Mouse (Mus musculus): Measurements from ENCODE around the gene Vash2. TPM values are rescaled to one million over a fixed set of nuclear protein-coding genes. Genes with fewer than 3 reads are reported as not detected.

Gene Vash2
- polyA plus RNA-seq, 1 experiment = not detected

- peaks cover 6% of the 10 kb centered on the region for H3K4me1 ChIP-seq (ENCODE audit: control insufficient read depth, insufficient read depth, low read length)
- no peak overlapping the region for H3K4me3 ChIP-seq (ENCODE audit: insufficient read depth, low read depth, low read length)
- no peak for TF ChIP-seq POLR2A (IDR thresholded peaks at IDR 0.05; ENCODE audit: insufficient read depth, low read depth, low read length)
- TF ChIP-seq CTCF (IDR thresholded peaks at IDR 0.05; ENCODE audit: insufficient read depth, low read depth, low read length) = no peak
- no peak overlapping the region for H3K27ac ChIP-seq (ENCODE audit: insufficient read depth, low read depth, low read length)
- WGBS = 74% methylated on average over 8 of the region's 8 CpGs
Measured at GRCm38 (mm10) chr1:190919725-190920469, 59.2 kb downstream of the Vash2 start.

- H3K4me1 ChIP-seq (ENCODE audit: control insufficient read depth, insufficient read depth, low read length) = peaks cover 6% of the 10 kb centered on the region
- TF ChIP-seq CTCF (IDR thresholded peaks at IDR 0.05; ENCODE audit: insufficient read depth, low read depth, low read length) (no peak), POLR2A (IDR thresholded peaks at IDR 0.05; ENCODE audit: insufficient read depth, low read depth, low read length) (no peak)
- H3K27ac ChIP-seq (ENCODE audit: insufficient read depth, low read depth, low read length) = peak overlapping the region; percentile 85
- no peak overlapping the region for H3K4me3 ChIP-seq (ENCODE audit: insufficient read depth, low read depth, low read length)
- WGBS = 25% methylated on average over 7 of the region's 7 CpGs
Measured at GRCm38 (mm10) chr1:190918938-190919337, 60.2 kb downstream of the Vash2 start.

- Histone ChIP-seq H3K4me3 (ENCODE audit: insufficient read depth, low read depth, low read length) (no peak overlapping the region), H3K27ac (ENCODE audit: insufficient read depth, low read depth, low read length) (no peak overlapping the region), H3K4me1 (ENCODE audit: control insufficient read depth, insufficient read depth, low read length) (peaks cover 3% of the 10 kb centered on the region; the same call in 1 of the 2 replicates)
- WGBS = 54% methylated on average over 1 of the region's 1 CpGs
- TF ChIP-seq POLR2A (IDR thresholded peaks at IDR 0.05; ENCODE audit: insufficient read depth, low read depth, low read length) (no peak), CTCF (IDR thresholded peaks at IDR 0.05; ENCODE audit: insufficient read depth, low read depth, low read length) (no peak)
Measured at GRCm38 (mm10) chr1:190912623-190913022, 66.5 kb downstream of the Vash2 start.

DNA sequence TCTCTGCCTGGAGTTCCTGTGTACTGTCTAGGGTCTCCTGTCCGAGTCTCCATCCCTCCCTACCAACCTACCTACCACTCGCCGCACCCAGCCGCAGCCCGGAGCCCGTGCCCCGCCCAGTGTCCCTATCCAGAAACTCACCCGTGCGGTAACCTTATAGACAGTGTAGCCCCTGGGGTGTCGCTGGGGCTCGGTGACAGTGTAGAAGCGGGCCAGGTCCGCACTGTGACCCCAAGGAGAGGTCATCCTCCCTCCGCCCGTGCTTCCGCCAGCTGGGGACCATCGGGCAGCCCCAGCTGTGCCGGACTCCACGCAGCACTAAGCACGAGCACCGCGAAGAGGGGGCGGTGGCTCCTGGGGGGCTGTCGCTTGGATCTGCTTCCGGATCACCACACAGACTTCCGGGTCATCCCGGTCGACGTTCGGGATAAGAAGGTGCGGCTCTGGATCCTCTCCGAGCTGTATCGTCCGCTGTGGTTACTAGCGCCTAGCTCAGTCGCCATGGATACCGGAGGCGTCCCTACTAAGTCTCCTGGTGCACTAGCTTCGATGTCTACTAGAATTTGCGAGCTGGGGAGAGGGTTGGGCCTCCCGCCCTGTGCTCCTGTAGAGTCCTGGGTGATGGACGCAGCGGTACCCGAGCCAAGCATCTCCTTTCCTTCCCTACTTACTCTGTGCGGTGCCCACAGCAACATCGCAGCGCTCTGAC, 67.5 kb downstream of the Vash2 start, which contains the start of gene Rps6kc1:
Gene Rps6kc1 (minus strand): TSS at position 356 of the 709 bp plus-strand sequence.
- Histone ChIP-seq H3K27ac (ENCODE audit: insufficient read depth, low read depth, low read length) (peak within 1 kb of the TSS; percentile 36), H3K4me1 (ENCODE audit: control insufficient read depth, insufficient read depth, low read length) (peaks cover 3% of the 10 kb centered on the region; the same call in 1 of the 2 replicates), H3K4me3 (ENCODE audit: insufficient read depth, low read depth, low read length) (peak within 1 kb of the TSS; percentile 65)
- under 1% methylated on average over 47 of the region's 47 CpGs for WGBS
- peak; percentile 59 for TF ChIP-seq POLR2A (IDR thresholded peaks at IDR 0.05; ENCODE audit: insufficient read depth, low read depth, low read length)
- no peak for TF ChIP-seq CTCF (IDR thresholded peaks at IDR 0.05; ENCODE audit: insufficient read depth, low read depth, low read length)

DNA sequence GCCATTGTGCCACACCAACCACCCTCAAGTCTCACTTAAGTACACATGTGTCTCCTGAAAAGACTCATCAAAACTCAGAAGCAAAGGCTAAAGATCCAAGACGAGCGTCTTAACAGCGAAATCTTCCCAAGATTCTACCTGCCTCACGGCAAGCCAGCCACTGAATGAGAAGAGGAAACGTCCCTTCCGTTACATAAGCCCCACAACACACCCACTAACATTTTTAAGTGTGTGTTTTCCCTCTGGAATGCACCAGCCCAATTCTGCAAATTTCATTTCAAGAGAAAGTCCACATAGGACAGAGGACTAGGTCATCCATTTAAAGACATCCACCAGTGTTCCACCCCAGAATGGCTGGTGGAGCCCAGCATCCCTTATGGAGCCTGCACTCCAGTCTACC, 68.3 kb downstream of the Vash2 start:
- H3K4me1 ChIP-seq (ENCODE audit: control insufficient read depth, insufficient read depth, low read length) = peaks cover 5% of the 10 kb centered on the region; the same call in 1 of the 2 replicates
- H3K27ac ChIP-seq (ENCODE audit: insufficient read depth, low read depth, low read length) = no peak overlapping the region
- H3K4me3 ChIP-seq (ENCODE audit: insufficient read depth, low read depth, low read length) = peak overlapping the region; percentile 65
- TF ChIP-seq CTCF (IDR thresholded peaks at IDR 0.05; ENCODE audit: insufficient read depth, low read depth, low read length) = no peak
- TF ChIP-seq POLR2A (IDR thresholded peaks at IDR 0.05; ENCODE audit: insufficient read depth, low read depth, low read length) = no peak
- 50% methylated on average over 6 of the region's 6 CpGs for WGBS

- no peak overlapping the region for H3K27ac ChIP-seq (ENCODE audit: insufficient read depth, low read depth, low read length)
- H3K4me1 ChIP-seq (ENCODE audit: control insufficient read depth, insufficient read depth, low read length) = peaks cover 8% of the 10 kb centered on the region
- WGBS = 75% methylated on average over 16 of the region's 16 CpGs
- H3K4me3 ChIP-seq (ENCODE audit: insufficient read depth, low read depth, low read length) = no peak overlapping the region
- no peak for TF ChIP-seq POLR2A (IDR thresholded peaks at IDR 0.05; ENCODE audit: insufficient read depth, low read depth, low read length)
- no peak for TF ChIP-seq CTCF (IDR thresholded peaks at IDR 0.05; ENCODE audit: insufficient read depth, low read depth, low read length)
Measured at GRCm38 (mm10) chr1:190904714-190905113, 74.4 kb downstream of the Vash2 start.

- TF ChIP-seq POLR2A (IDR thresholded peaks at IDR 0.05; ENCODE audit: insufficient read depth, low read depth, low read length) = no peak
- 96% methylated on average over 3 of the region's 3 CpGs for WGBS
Measured at GRCm38 (mm10) chr1:190904136-190904535, 75.0 kb downstream of the Vash2 start.

DNA sequence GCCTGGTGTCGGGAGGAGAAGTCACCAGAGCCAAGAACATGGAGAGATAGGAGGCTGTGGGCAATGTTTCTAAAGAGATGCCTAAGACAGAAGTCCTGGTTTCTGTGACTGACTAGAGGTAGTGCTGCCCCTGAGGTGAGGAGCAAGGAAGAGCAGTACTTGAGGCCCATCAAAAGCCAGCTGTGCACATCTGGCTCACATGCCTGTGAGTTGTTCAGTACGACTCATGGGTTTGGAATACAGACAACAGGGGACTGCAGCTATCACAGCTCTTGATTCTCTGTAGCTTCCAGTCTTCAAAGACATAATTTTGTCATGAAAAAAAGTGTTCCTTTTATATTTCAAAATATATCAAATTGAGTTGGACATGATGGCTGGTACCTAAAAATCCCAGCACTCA, 78.0 kb downstream of the Vash2 start:
- no peak overlapping the region for H3K27ac ChIP-seq (ENCODE audit: insufficient read depth, low read depth, low read length)
- peaks cover 8% of the 10 kb centered on the region for H3K4me1 ChIP-seq (ENCODE audit: control insufficient read depth, insufficient read depth, low read length)
- WGBS = 76% methylated on average over 2 of the region's 2 CpGs
- TF ChIP-seq POLR2A (IDR thresholded peaks at IDR 0.05; ENCODE audit: insufficient read depth, low read depth, low read length) = no peak
- no peak for TF ChIP-seq CTCF (IDR thresholded peaks at IDR 0.05; ENCODE audit: insufficient read depth, low read depth, low read length)
- no peak overlapping the region for H3K4me3 ChIP-seq (ENCODE audit: insufficient read depth, low read depth, low read length)

More at GRCm38 (mm10) chr1:190904136-190904535, 75.0 kb downstream of the Vash2 start:
- Histone ChIP-seq H3K27ac (ENCODE audit: insufficient read depth, low read depth, low read length) (no peak overlapping the region), H3K4me3 (ENCODE audit: insufficient read depth, low read depth, low read length) (no peak overlapping the region), H3K4me1 (ENCODE audit: control insufficient read depth, insufficient read depth, low read length) (peaks cover 8% of the 10 kb centered on the region)
